Mouse (Mus musculus) heart, adult 2 months (tissue): ENCODE data around the gene Lipo3. TPM values are rescaled to one million over a fixed set of nuclear protein-coding genes. Genes with fewer than 3 reads are reported as not detected.
"Not testable (repeated sequence)": the region's sequence is repeated elsewhere in the genome, so short reads cannot be mapped to it uniquely, and the experiment has no call there.

Experiments used
- DNase-seq, 2 experiments: peaks; one replicate each; pipeline ENCODE4 v3.0.0; 2021
- H3K27ac ChIP-seq: fragments of 200-600 bp; 2 replicates; pipeline ENCODE4 v1.8.1; 2022
- H3K27me3 ChIP-seq: fragments of 200-500 bp; 2 replicates; pipeline ENCODE4 v1.6.1; 2012; ENCODE audit warnings: mild to moderate bottlenecking, low read length, inconsistent platforms, mixed read lengths; ENCODE audit not compliant: control insufficient read depth, insufficient read depth
- H3K36me3 ChIP-seq: fragments of 200-500 bp; 2 replicates; pipeline ENCODE4 v1.6.1; 2012; ENCODE audit warnings: low read length, inconsistent platforms; ENCODE audit not compliant: control insufficient read depth, insufficient read depth
- H3K4me1 ChIP-seq: fragments of 200-500 bp; 2 replicates; pipeline ENCODE4 v1.6.1; 2011; ENCODE audit warnings: low read length; ENCODE audit not compliant: control insufficient read depth, insufficient read depth
- H3K4me3 ChIP-seq: fragments of 200-600 bp; 2 replicates; pipeline ENCODE4 v1.8.1; 2022
- H3K79me2 ChIP-seq: fragments of 200-500 bp; replicated peaks from 2 replicates; pipeline ENCODE4 v1.6.1; 2012; ENCODE audit warnings: mild to moderate bottlenecking, inconsistent platforms, low read length, moderate library complexity, mixed read lengths; ENCODE audit not compliant: control insufficient read depth, insufficient read depth
- H3K9ac ChIP-seq: fragments of 200-500 bp; 2 replicates; pipeline ENCODE4 v1.6.1; 2012; ENCODE audit warnings: low read depth, mild to moderate bottlenecking, control low read depth, inconsistent platforms, low read length, mixed read lengths
- CTCF ChIP-seq: fragments of 200-600 bp; IDR thresholded peaks from 2 replicates; pipeline ENCODE4 v1.8.1; 2022; ENCODE audit warnings: antibody characterized with exemption, mild to moderate bottlenecking, moderate library complexity
- EP300 ChIP-seq: fragments of 200-500 bp; IDR thresholded peaks from 2 replicates; pipeline ENCODE4 v1.6.1; 2011; ENCODE audit warnings: low read depth, low read length, control low read depth; ENCODE audit not compliant: insufficient read depth
- POLR2A ChIP-seq: fragments of 200-500 bp; IDR thresholded peaks from 2 replicates; pipeline ENCODE4 v1.6.1; 2011; ENCODE audit warnings: mild to moderate bottlenecking, low read depth, low read length, control low read depth; ENCODE audit not compliant: insufficient read depth
- WGBS: fragments of 180-500 bp; shearing (Covaris S2); methylation state at CpG from one replicate; pipeline ENCODE4 v1.1.7; 2018; 5-methylcytosine and 5-hydroxymethylcytosine counted together
- intact Hi-C: fragments of 180-260 bp; cut with DNase I; formaldehyde crosslinking; loops from one replicate; pipeline ENCODE4 v1.15.1; 2025
- long read RNA-seq: library from polyadenylated mRNA; stranded (forward); transcript quantifications from one replicate; pipeline ENCODE4 v2.0.0, GENCODE M21; 2021
- polyA plus RNA-seq: library from polyadenylated mRNA; depleted of rRNA; stranded (reverse); fragments of >200 nt; gene quantifications from 2 replicates; pipeline ENCODE4 v1.2.3, GENCODE M21; 2012; rRNA removed
- total RNA-seq, 2 experiments: library from RNA; stranded (reverse); gene quantifications; 2 replicates each; pipeline ENCODE4 v1.2.3; 2021

Lipo3 gene
- total RNA-seq (1 to 10 TPM; 7.5 to 7.7 TPM), polyA plus RNA-seq (2.5 and 4.9 TPM in 2 replicates)
- long read RNA-seq, transcript Lipo3-202 (11 exons, 2,839 nt) = major isoform, 7 of 15 reads
- long read RNA-seq, partial matches to known transcripts = 0 of 15 reads
- long read RNA-seq, other reads (novel, unspliced or antisense) = 8 of 15 reads

DNA sequence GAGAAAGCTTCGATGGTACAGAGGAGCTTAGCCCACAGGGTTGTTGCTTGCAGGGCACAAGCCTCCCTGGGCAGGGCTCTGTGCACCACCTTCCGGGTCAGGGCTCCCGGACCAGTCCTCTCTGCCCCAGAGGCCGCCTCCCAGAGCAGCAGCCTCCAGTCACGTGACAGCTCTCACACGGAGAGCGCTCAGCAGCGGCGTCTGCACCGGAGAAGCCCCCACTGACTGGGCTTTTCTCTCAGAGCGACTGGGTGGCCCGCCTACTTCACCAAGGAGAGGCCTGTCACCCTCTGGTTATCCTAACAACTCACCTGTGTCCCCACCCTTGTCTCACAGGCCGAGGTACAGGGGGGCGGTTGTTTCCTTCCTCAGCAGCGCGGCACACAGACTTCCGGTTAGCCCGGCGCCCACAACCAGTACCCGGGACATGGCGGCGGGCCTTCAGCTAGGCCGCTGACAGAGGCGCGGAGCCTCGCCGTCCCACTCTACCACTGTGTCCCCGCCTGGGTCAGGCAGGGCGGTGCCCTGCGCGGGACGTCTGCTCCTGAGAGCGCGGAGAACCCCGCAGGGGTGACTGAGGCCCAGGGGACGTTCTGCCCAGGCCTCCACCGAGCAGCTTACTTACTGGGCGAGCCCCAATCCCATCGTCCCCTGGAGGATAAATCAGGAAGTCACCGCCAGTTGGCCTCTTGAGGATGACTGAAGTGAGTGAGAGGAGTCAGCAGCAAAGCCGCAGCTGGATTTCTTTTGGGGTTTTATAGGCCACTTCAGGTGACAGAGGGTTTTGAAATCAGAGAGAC, at the start of gene Lipo3:
Lipo3 (minus strand) TSS at position 665 of the 800 bp plus-strand sequence.
- H3K79me2 ChIP-seq, H3K9ac ChIP-seq, H3K27ac ChIP-seq, intact Hi-C loops, H3K27me3 ChIP-seq, H3K36me3 ChIP-seq, H3K4me1 ChIP-seq: not testable (repeated sequence)
- DNase-seq = peak; percentile 48 to 56
- 23% methylated on average over 14 of the region's 41 CpGs for WGBS
- H3K4me3 ChIP-seq = peak within 1 kb of the TSS; percentile 27; the same call in 1 of the 2 replicates

DNA sequence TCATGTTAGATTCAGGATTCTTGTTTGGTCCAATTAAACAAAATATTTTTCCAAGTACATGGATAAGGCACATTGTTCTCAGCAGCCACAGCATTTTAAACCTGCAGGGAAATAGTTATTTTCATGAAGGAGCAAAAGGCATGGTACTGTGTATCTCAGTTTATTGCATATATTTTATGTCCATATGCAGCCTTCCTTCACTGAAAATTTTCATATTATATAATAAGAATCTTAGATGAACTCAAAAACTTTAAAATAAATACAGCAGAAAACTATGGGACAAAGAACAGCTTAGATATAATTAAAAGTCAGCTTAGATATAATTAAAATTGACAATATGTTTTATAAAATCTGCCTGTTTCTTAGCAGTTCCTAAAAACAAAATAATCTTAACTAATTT, 25.6 kb upstream of the Lipo3 start, which contains the start of gene Lipo1:
Lipo1 (minus strand) TSS at position 101 of the 400 bp plus-strand sequence.
- DNase-seq, H3K27me3 ChIP-seq, H3K4me1 ChIP-seq, H3K9ac ChIP-seq, H3K36me3 ChIP-seq, H3K79me2 ChIP-seq, intact Hi-C loops, H3K4me3 ChIP-seq, H3K27ac ChIP-seq: not testable (repeated sequence)

GRCm38 (mm10) chr19:33786576-33787277, 25.0 kb upstream of the Lipo3 start:
- Histone ChIP-seq H3K27ac (no peak overlapping the region), H3K4me3 (no peak overlapping the region), H3K79me2 (no peaks in the 10 kb centered on the region), H3K9ac (no peak overlapping the region), H3K4me1 (no peaks in the 10 kb centered on the region), H3K27me3 (no peaks in the 10 kb centered on the region), H3K36me3 (no peaks in the 10 kb centered on the region)
- DNase-seq = no peak
- WGBS = 83% methylated on average over 12 of the region's 12 CpGs
- intact Hi-C loops = no loop called here
- TF ChIP-seq CTCF = no peak
- TF ChIP-seq POLR2A = no peak
- TF ChIP-seq EP300 = no peak

DNA sequence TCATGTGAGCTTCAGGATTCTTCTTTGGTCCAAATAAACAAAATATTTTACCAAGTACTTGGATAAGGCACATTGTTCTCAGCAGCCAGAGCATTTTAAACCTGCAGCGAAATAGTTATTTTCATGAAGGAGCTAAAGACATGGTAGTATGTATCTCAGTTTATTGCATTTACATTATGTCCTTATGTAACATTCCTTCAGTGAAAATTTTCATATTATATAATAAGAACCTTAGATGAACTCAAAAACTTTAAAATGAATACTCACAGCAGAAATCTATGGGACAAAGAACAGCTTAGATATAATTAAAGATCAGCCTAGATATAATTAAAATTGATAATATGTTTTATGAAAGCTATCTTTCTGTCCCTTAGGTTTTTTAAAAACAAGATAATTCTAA, 10.5 kb downstream of the Lipo3 start, which contains the start of gene Lipo2:
Lipo2 (minus strand) TSS at position 101 of the 400 bp plus-strand sequence.
- H3K9ac ChIP-seq, H3K27me3 ChIP-seq, DNase-seq, intact Hi-C loops, H3K27ac ChIP-seq, H3K79me2 ChIP-seq, H3K4me1 ChIP-seq, H3K4me3 ChIP-seq, H3K36me3 ChIP-seq: not testable (repeated sequence)
- WGBS = 94% methylated on average over 1 of the region's 1 CpGs

- H3K27ac ChIP-seq, H3K36me3 ChIP-seq, H3K79me2 ChIP-seq, H3K4me1 ChIP-seq, H3K4me3 ChIP-seq, H3K27me3 ChIP-seq, H3K9ac ChIP-seq, intact Hi-C loops, DNase-seq: not testable (repeated sequence)
These were observed 136.6 kb downstream of the Lipo3 start, which contains the start of gene Gm8978 for GRCm38 (mm10) chr19:33625152-33625551. Gene Gm8978, minus strand, starts transcription at chr19:33625252.

- 2% methylated on average over 10 of the region's 38 CpGs for WGBS
- DNase-seq = peak; percentile 71 to 80
- Histone ChIP-seq H3K4me3 (peak overlapping the region; percentile 49), H3K27ac (peak overlapping the region; percentile 64), H3K9ac (peak overlapping the region; percentile 77)
- H3K27me3 ChIP-seq, H3K36me3 ChIP-seq, H3K79me2 ChIP-seq, H3K4me1 ChIP-seq: not testable (repeated sequence)
- 0 out of 2 replicates have a peak, but pooled peaks have one; percentile 43 for TF ChIP-seq POLR2A
- intact Hi-C loops = loop anchor here (5.0 kb wide), 1 partner anchor 202 kb away; no protein-coding TSS in a partner anchor
These were observed 172.0 kb downstream of the Lipo3 start for GRCm38 (mm10) chr19:33589626-33590302.

GRCm38 (mm10) chr19:33568551-33568950, 193.2 kb downstream of the Lipo3 start:
- WGBS = 84% methylated on average over 5 of the region's 5 CpGs
- intact Hi-C loops, H3K4me1 ChIP-seq, H3K79me2 ChIP-seq, H3K27me3 ChIP-seq, H3K27ac ChIP-seq, DNase-seq, H3K4me3 ChIP-seq, H3K9ac ChIP-seq, H3K36me3 ChIP-seq: not testable (repeated sequence)
